In genomic region chr1:94053530-94054216, GRCm38 (mm10) we compare ENCODE assay signal across 12 mouse cellular contexts. TPM values are rescaled to one million over a fixed set of nuclear protein-coding genes. Genes with fewer than 3 reads are reported as not detected.
DNase-seq lines count a peak whose midpoint lies in the region; ATAC-seq and TF ChIP-seq lines count a peak whose summit lies in the region.
"Had no signal": no experiment of that assay in that cellular context is flagged by ENCODE, and none has a peak within 500 bp of the region (broad histone marks: within the 10 kb centered on the region; RNA-seq: fewer than 3 reads in every experiment).

No protein-coding gene starts in this region.

- H3K4me3 ChIP-seq in olfactory bulb, adult 2 months (ENCODE audit: insufficient read depth, low read depth, low read length): no peak overlapping the region
- H3K4me3 ChIP-seq in lung, postnatal 0 days (ENCODE audit: low read depth, low read length): no peak overlapping the region
- H3K4me3 ChIP-seq: erythroblast, embryonic 14.5 days had no signal

- peak; percentile 6 to 34 for DNase-seq in heart, adult 9 months (ENCODE audit: low spot score in 2 of 2)
- DNase-seq in heart, adult 8-10 months (ENCODE audit: low spot score): no peak
- peak; percentile 69 for DNase-seq in layer of hippocampus, adult 9-10 months (ENCODE audit: low spot score)
- DNase-seq in urinary bladder, adult 18-20 months (ENCODE audit: low spot score in 2 of 2): no peak
- DNase-seq in retina, postnatal 1 day: no peak
- no peak for DNase-seq in lung, postnatal 0 days (ENCODE audit: low spot score)

- H3K9me3 ChIP-seq in lung, postnatal 0 days (ENCODE audit: low read length): no peaks in the 10 kb centered on the region

- no peak overlapping the region for H3K9ac ChIP-seq in lung, postnatal 0 days (replicated peaks; ENCODE audit: low read depth)

- no peak overlapping the region for H3K4me2 ChIP-seq in lung, postnatal 0 days (replicated peaks; ENCODE audit: low read depth, low read length)

- WGBS in olfactory bulb, adult 2 months: 42% methylated on average over 7 of the region's 7 CpGs
- 70% methylated on average over 7 of the region's 7 CpGs for WGBS in lung, postnatal 0 days

- peaks cover 18% of the 10 kb centered on the region for H3K4me1 ChIP-seq in olfactory bulb, adult 2 months (ENCODE audit: control insufficient read depth, insufficient read depth, low read length)
- no peaks in the 10 kb centered on the region for H3K4me1 ChIP-seq in lung, postnatal 0 days (ENCODE audit: insufficient read depth, low read depth, low read length)

- no peaks in the 10 kb centered on the region for H3K27me3 ChIP-seq in lung, postnatal 0 days (replicated peaks; ENCODE audit: insufficient read depth, low read length)

- TF ChIP-seq EP300 in lung, postnatal 0 days (IDR thresholded peaks at IDR 0.05): no peak

- no peak for TF ChIP-seq CTCF in olfactory bulb, adult 2 months (IDR thresholded peaks at IDR 0.05; ENCODE audit: insufficient read depth, low read depth, low read length)
- TF ChIP-seq CTCF in lung, postnatal 0 days (IDR thresholded peaks at IDR 0.05): no peak

- peak; percentile 69 for ATAC-seq in common myeloid progenitor, adult 5-6 weeks (replicated peaks; ENCODE audit: low read depth, poor library complexity, severe bottlenecking)
- no peak for ATAC-seq in lung, postnatal 0 days

- no peaks in the 10 kb centered on the region for H3K36me3 ChIP-seq in lung, postnatal 0 days (ENCODE audit: insufficient read depth, low read length)

- H3K27ac ChIP-seq in olfactory bulb, adult 2 months (ENCODE audit: insufficient read depth, low read depth, low read length): peak overlapping the region; percentile 80; the same call in 1 of the 2 replicates
- H3K27ac ChIP-seq in lung, postnatal 0 days (ENCODE audit: low read length): no peak overlapping the region

- no peak for TF ChIP-seq POLR2A in olfactory bulb, adult 2 months (IDR thresholded peaks at IDR 0.05; ENCODE audit: insufficient read depth, low read depth, low read length)

RNA-seq across cellular contexts. Expression of gene Pdcd1, which starts 1.3 kb away (rescaled TPM):
- total RNA-seq in heart, adult 8-10 months (2022): not detected
- total RNA-seq in common myeloid progenitor, adult 5-6 weeks (2017): not detected in 2 replicates
- not detected in 2 replicates for polyA plus RNA-seq in olfactory bulb, adult 2 months (2012; ENCODE audit: insufficient read depth, insufficient read length, low replicate concordance, missing spikeins)
- 0.06 and 0.13 TPM in 2 replicates for polyA plus RNA-seq in lung, postnatal 0 days (2015; fragmentation: Nextera tagmentation; extraction: Ambion mirVana)
- polyA plus RNA-seq: brain, embryonic 14.5 days; erythroblast, embryonic 14.5 days; neural tube, embryonic 14.5 days had no signal

RNA-seq across cellular contexts. Expression of gene Neu4, which starts 33.4 kb away (rescaled TPM):
- under 1 TPM in 1 of 4 experiments, not detected in 3; 0.09 TPM for total RNA-seq in heart, adult 8-10 months (2022)
- not detected in 2 replicates for total RNA-seq in common myeloid progenitor, adult 5-6 weeks (2017)
- polyA plus RNA-seq in olfactory bulb, adult 2 months (2012; ENCODE audit: insufficient read depth, insufficient read length, low replicate concordance, missing spikeins): not detected in 2 replicates
- not detected in 2 replicates for polyA plus RNA-seq in lung, postnatal 0 days (2015; fragmentation: Nextera tagmentation; extraction: Ambion mirVana)
- polyA plus RNA-seq: brain, embryonic 14.5 days; erythroblast, embryonic 14.5 days; lung, embryonic 16.5 days; neural tube, embryonic 14.5 days had no signal

Comparison
In these comparisons a context has a peak if more than half of its experiments do, and no peak if none do; other contexts are left out.
1. DNase-seq: peak in heart, adult 9 months (2 of 2) and layer of hippocampus, adult 9-10 months (single experiment); none in heart, adult 8-10 months (single experiment), urinary bladder, adult 18-20 months (0 of 2), retina, postnatal 1 day (single experiment) and lung, postnatal 0 days (single experiment).